Mouse (Mus musculus): Measurements from ENCODE around the gene S100a3. TPM values are rescaled to one million over a fixed set of nuclear protein-coding genes. Genes with fewer than 3 reads are reported as not detected.

The S100a3 gene
- polyA plus RNA-seq, 1 experiment from 2014 or later: 35.0 TPM

GRCm38 (mm10) chr3:90527291-90527873 lies 33.0 kb upstream of the S100a3 start:
- Histone ChIP-seq H3K27ac (replicated peaks) (peak overlapping the region; percentile 66), H3K4me2 (replicated peaks) (peak overlapping the region; percentile 33), H3K36me3 (no peaks in the 10 kb centered on the region), H3K4me1 (peaks cover 11% of the 10 kb centered on the region), H3K9me3 (replicated peaks) (no peaks in the 10 kb centered on the region), H3K9ac (no peak overlapping the region), H3K4me3 (replicated peaks) (peak overlapping the region; percentile 32), H3K27me3 (no peaks in the 10 kb centered on the region)
- WGBS: 84% methylated on average over 7 of the region's 7 CpGs
- 0 out of 2 replicates have a peak, but pooled peaks have one; percentile 12 for ATAC-seq (ENCODE audit: insufficient number of reproducible peaks, low FRiP score, low TSS enrichment, low read depth)

GRCm38 (mm10) chr3:90531713-90532112 lies 28.7 kb upstream of the S100a3 start:
- no peaks in the 10 kb centered on the region for H3K4me1 ChIP-seq
- 54% methylated on average over 5 of the region's 5 CpGs for WGBS
- H3K9me3 ChIP-seq (replicated peaks): no peaks in the 10 kb centered on the region
- H3K36me3 ChIP-seq: no peaks in the 10 kb centered on the region
- ATAC-seq (ENCODE audit: insufficient number of reproducible peaks, low FRiP score, low TSS enrichment, low read depth): no peak
- H3K27ac ChIP-seq (replicated peaks): no peak overlapping the region
- H3K4me2 ChIP-seq (replicated peaks): no peak overlapping the region
- no peak overlapping the region for H3K4me3 ChIP-seq (replicated peaks)
- H3K27me3 ChIP-seq: no peaks in the 10 kb centered on the region
- H3K9ac ChIP-seq: no peak overlapping the region

- Histone ChIP-seq H3K4me1 (peaks cover 12% of the 10 kb centered on the region), H3K27ac (replicated peaks) (no peak overlapping the region), H3K4me3 (replicated peaks) (no peak overlapping the region), H3K27me3 (no peaks in the 10 kb centered on the region), H3K4me2 (replicated peaks) (no peak overlapping the region), H3K36me3 (no peaks in the 10 kb centered on the region), H3K9me3 (replicated peaks) (no peaks in the 10 kb centered on the region), H3K9ac (no peak overlapping the region)
- no peak for ATAC-seq (ENCODE audit: insufficient number of reproducible peaks, low FRiP score, low TSS enrichment, low read depth)
- WGBS: 67% methylated on average over 1 of the region's 1 CpGs
These were observed 24.9 kb upstream of the S100a3 start for GRCm38 (mm10) chr3:90535446-90535845.

- Histone ChIP-seq H3K4me2 (replicated peaks) (peak within 1 kb of the TSS; percentile 41), H3K27ac (replicated peaks) (peak within 1 kb of the TSS; percentile 87), H3K27me3 (no peaks in the 10 kb centered on the region), H3K4me3 (replicated peaks) (peak within 1 kb of the TSS; percentile 37), H3K36me3 (no peaks in the 10 kb centered on the region), H3K9ac (peak within 1 kb of the TSS; percentile 1; the same call in 1 of the 2 replicates), H3K9me3 (replicated peaks) (no peaks in the 10 kb centered on the region), H3K4me1 (peaks cover 27% of the 10 kb centered on the region)
- ATAC-seq (ENCODE audit: insufficient number of reproducible peaks, low FRiP score, low TSS enrichment, low read depth): peak; percentile 72; the same call in 1 of the 2 replicates
- 38% methylated on average over 10 of the region's 10 CpGs for WGBS
These were observed 23.1 kb upstream of the S100a3 start, which contains the start of gene S100a16 for GRCm38 (mm10) chr3:90537141-90537904. Gene S100a16, plus strand, starts transcription at chr3:90537254.

GRCm38 (mm10) chr3:90537905-90538296 lies 22.5 kb upstream of the S100a3 start:
- no peak for ATAC-seq (ENCODE audit: insufficient number of reproducible peaks, low FRiP score, low TSS enrichment, low read depth)
- no peaks in the 10 kb centered on the region for H3K9me3 ChIP-seq (replicated peaks)
- peak overlapping the region; percentile 87 for H3K27ac ChIP-seq (replicated peaks)
- H3K9ac ChIP-seq: no peak overlapping the region
- no peaks in the 10 kb centered on the region for H3K36me3 ChIP-seq
- WGBS: 45% methylated on average over 5 of the region's 5 CpGs
- H3K4me3 ChIP-seq (replicated peaks): peak overlapping the region; percentile 37
- H3K4me1 ChIP-seq: peaks cover 31% of the 10 kb centered on the region
- H3K27me3 ChIP-seq: no peaks in the 10 kb centered on the region
- peak overlapping the region; percentile 41 for H3K4me2 ChIP-seq (replicated peaks)

GRCm38 (mm10) chr3:90540904-90541303 lies 19.5 kb upstream of the S100a3 start:
- peaks cover 31% of the 10 kb centered on the region for H3K4me1 ChIP-seq
- H3K9ac ChIP-seq: no peak overlapping the region
- peak overlapping the region; percentile 23; the same call in 1 of the 2 replicates for H3K4me2 ChIP-seq (replicated peaks)
- peak overlapping the region; percentile 53 for H3K27ac ChIP-seq (replicated peaks)
- H3K27me3 ChIP-seq: no peaks in the 10 kb centered on the region
- no peaks in the 10 kb centered on the region for H3K9me3 ChIP-seq (replicated peaks)
- no peak for ATAC-seq (ENCODE audit: insufficient number of reproducible peaks, low FRiP score, low TSS enrichment, low read depth)
- no peaks in the 10 kb centered on the region for H3K36me3 ChIP-seq
- WGBS: 52% methylated on average over 4 of the region's 4 CpGs
- no peak overlapping the region for H3K4me3 ChIP-seq (replicated peaks)

GRCm38 (mm10) chr3:90549676-90550420 lies 10.5 kb upstream of the S100a3 start:
- ATAC-seq (ENCODE audit: insufficient number of reproducible peaks, low FRiP score, low TSS enrichment, low read depth): no peak
- no peaks in the 10 kb centered on the region for H3K9me3 ChIP-seq (replicated peaks)
- no peak overlapping the region for H3K9ac ChIP-seq
- no peak overlapping the region for H3K27ac ChIP-seq (replicated peaks)
- H3K4me1 ChIP-seq: no peaks in the 10 kb centered on the region
- H3K36me3 ChIP-seq: no peaks in the 10 kb centered on the region
- H3K27me3 ChIP-seq: no peaks in the 10 kb centered on the region
- no peak overlapping the region for H3K4me2 ChIP-seq (replicated peaks)
- 48% methylated on average over 5 of the region's 5 CpGs for WGBS
- H3K4me3 ChIP-seq (replicated peaks): no peak overlapping the region

- no peak for ATAC-seq (ENCODE audit: insufficient number of reproducible peaks, low FRiP score, low TSS enrichment, low read depth)
- Histone ChIP-seq H3K9me3 (replicated peaks) (no peaks in the 10 kb centered on the region), H3K27ac (replicated peaks) (no peak overlapping the region), H3K27me3 (no peaks in the 10 kb centered on the region), H3K4me2 (replicated peaks) (no peak overlapping the region), H3K4me3 (replicated peaks) (no peak overlapping the region), H3K9ac (no peak overlapping the region), H3K36me3 (no peaks in the 10 kb centered on the region), H3K4me1 (no peaks in the 10 kb centered on the region)
- WGBS: 80% methylated on average over 2 of the region's 2 CpGs
These were observed 10.0 kb upstream of the S100a3 start for GRCm38 (mm10) chr3:90550421-90550790.

GRCm38 (mm10) chr3:90552231-90552630 lies 8.1 kb upstream of the S100a3 start:
- no peaks in the 10 kb centered on the region for H3K9me3 ChIP-seq (replicated peaks)
- no peak overlapping the region for H3K4me2 ChIP-seq (replicated peaks)
- no peaks in the 10 kb centered on the region for H3K27me3 ChIP-seq
- H3K36me3 ChIP-seq: no peaks in the 10 kb centered on the region
- 74% methylated on average over 2 of the region's 2 CpGs for WGBS
- H3K4me3 ChIP-seq (replicated peaks): no peak overlapping the region
- peaks cover 7% of the 10 kb centered on the region; the same call in 1 of the 2 replicates for H3K4me1 ChIP-seq
- no peak overlapping the region for H3K27ac ChIP-seq (replicated peaks)
- ATAC-seq (ENCODE audit: insufficient number of reproducible peaks, low FRiP score, low TSS enrichment, low read depth): no peak
- no peak overlapping the region for H3K9ac ChIP-seq

- 48% methylated on average over 5 of the region's 5 CpGs for WGBS
- Histone ChIP-seq H3K4me1 (peaks cover 8% of the 10 kb centered on the region; the same call in 1 of the 2 replicates), H3K9ac (no peak overlapping the region), H3K4me3 (replicated peaks) (no peak overlapping the region), H3K36me3 (no peaks in the 10 kb centered on the region), H3K27ac (replicated peaks) (peak overlapping the region; percentile 28; the same call in 1 of the 2 replicates), H3K27me3 (no peaks in the 10 kb centered on the region), H3K4me2 (replicated peaks) (no peak overlapping the region), H3K9me3 (replicated peaks) (no peaks in the 10 kb centered on the region)
- no peak for ATAC-seq (ENCODE audit: insufficient number of reproducible peaks, low FRiP score, low TSS enrichment, low read depth)
These were observed 4.4 kb upstream of the S100a3 start for GRCm38 (mm10) chr3:90555954-90556353.

GRCm38 (mm10) chr3:90574691-90575090 lies 14.3 kb downstream of the S100a3 start:
- Histone ChIP-seq H3K36me3 (no peaks in the 10 kb centered on the region), H3K4me1 (no peaks in the 10 kb centered on the region), H3K9me3 (replicated peaks) (no peaks in the 10 kb centered on the region), H3K27ac (replicated peaks) (no peak overlapping the region), H3K9ac (no peak overlapping the region), H3K4me3 (replicated peaks) (no peak overlapping the region), H3K4me2 (replicated peaks) (no peak overlapping the region), H3K27me3 (no peaks in the 10 kb centered on the region)
- 75% methylated on average over 5 of the region's 5 CpGs for WGBS
- ATAC-seq (ENCODE audit: insufficient number of reproducible peaks, low FRiP score, low TSS enrichment, low read depth): no peak
